Mouse (Mus musculus) olfactory bulb, adult 2 months (tissue): ENCODE data around the gene Dazap1.

Experiments
- CTCF ChIP-seq: fragments of 200-500 bp; IDR thresholded peaks from 2 replicates; pipeline ENCODE4 v1.5.1; 2012; ENCODE audit warnings: low read depth, mild to moderate bottlenecking, low read length, moderate library complexity; ENCODE audit not compliant: insufficient read depth
- POLR2A ChIP-seq: fragments of 200-500 bp; IDR thresholded peaks from 2 replicates; pipeline ENCODE4 v1.6.1; 2012; ENCODE audit warnings: mild to moderate bottlenecking, low read depth, low read length, moderate library complexity; ENCODE audit not compliant: insufficient read depth

GRCm38 (mm10) chr10:80296824-80297223, 35.5 kb downstream of the Dazap1 start:
- TF ChIP-seq CTCF (no peak), POLR2A (no peak)
